Mouse (Mus musculus): ENCODE results near the gene Gm20388.

DNA sequence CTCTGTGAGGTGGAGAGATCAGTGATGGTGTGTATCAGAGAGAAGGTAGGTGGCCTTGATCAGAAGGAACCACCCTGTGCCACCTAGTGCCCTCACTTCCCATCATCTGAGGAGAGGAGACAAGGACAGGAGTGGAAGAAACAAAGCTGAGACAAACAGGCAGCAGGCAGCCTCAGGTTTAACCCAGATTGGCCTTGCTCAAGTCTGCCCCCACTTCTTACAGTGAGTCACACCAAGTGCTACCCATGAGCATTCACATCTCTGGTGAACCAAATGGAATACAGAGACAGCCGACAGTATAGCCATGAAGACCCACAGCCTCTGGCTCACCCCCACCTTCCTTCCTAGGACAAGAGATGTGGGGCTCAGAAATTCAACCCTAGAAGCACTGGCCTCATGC is 3848.3 kb downstream of the Gm20388 start:
- TF ChIP-seq CTCF (IDR thresholded peaks at IDR 0.05; ENCODE audit: borderline replicate concordance, insufficient read depth, low read depth, low read length) (no peak), POLR2A (IDR thresholded peaks at IDR 0.05; ENCODE audit: borderline replicate concordance, insufficient read depth, low read length) (no peak)
